Mouse (Mus musculus) CD8-positive naive resting alpha-beta T cell, adult 2 months (primary cell): ENCODE measurements at regions not wholly inside any gene's neighbourhood (a gene's known extent, or its start where the extent isn't known, plus 50 kb on each side); places are given as distances from the start of the nearest gene placed in this dataset.

ENCODE experiments used
- DNase-seq, 2 experiments: peaks; one replicate each; pipeline ENCODE4 v3.0.0; 2022; ENCODE audit warnings: low read depth in 2 of 2, low spot score in 2 of 2

DNA sequence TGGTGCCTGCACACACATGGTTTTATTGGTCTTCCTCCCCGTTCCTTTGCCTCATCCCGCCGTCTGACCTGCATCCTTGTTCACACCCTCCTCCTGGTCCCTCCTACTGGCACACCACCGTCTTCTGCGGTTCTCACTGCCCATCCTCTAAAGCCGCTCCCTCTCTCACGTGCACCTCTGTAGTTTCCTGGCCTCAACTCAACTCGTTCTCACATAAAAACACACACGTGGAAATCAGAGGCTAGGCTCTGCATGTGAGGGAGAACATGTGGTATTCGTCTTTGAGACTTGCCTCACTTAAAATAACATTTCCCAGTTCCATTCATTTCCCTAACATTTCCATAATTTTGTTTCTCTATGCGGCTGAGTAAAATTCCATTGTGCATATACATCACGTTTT is 69.5 kb downstream of the Aldh8a1 start:
- DNase-seq = no peak

- no peak for DNase-seq
Observed at GRCm38 (mm10) chr10:21448132-21448531, 71.0 kb downstream of the Aldh8a1 start.

DNA sequence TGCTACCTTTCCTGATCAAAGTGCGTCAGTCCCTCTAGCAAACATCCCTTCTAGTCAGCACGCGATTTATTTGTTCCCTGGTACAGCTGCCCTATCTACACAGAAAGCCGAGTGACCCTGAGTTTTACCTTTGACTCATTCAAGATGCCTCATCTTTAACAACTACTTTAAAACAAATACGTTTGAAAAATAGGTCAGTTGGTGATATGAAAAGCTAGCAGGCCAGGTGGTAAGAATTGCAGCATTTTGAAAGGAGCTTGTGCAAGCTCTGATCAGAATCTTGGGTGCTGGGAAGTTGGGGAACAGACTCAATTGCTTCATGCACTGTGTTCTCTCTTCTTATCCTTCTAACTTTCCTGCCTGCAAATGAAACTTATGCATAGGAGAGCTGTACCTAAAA is 71.9 kb downstream of the Aldh8a1 start:
- DNase-seq = no peak

GRCm38 (mm10) chr10:21452611-21453010 is 75.5 kb downstream of the Aldh8a1 start:
- no peak for DNase-seq

- no peak for DNase-seq
Observed at GRCm38 (mm10) chr10:21453527-21453926, 76.4 kb downstream of the Aldh8a1 start.

DNA sequence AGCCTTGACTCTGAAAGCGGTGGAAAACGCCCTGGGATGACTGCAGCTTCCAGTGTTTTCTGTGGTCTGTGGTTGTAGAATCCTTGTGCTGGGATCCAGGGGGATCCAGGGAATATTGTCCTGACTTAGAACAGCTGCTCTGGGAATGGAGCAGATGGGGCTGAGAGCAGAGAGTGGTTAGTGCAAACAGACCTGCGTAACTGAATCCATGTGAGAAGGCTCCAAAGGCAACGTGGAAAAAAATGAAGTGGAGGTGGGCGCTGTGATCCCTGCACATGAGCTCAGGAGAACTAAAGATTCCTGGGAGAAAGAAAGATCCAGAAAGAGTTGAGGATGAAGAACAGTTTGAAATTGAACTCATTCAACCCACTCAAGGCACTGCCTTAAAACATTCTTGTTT is 77.1 kb downstream of the Aldh8a1 start:
- no peak for DNase-seq

DNA sequence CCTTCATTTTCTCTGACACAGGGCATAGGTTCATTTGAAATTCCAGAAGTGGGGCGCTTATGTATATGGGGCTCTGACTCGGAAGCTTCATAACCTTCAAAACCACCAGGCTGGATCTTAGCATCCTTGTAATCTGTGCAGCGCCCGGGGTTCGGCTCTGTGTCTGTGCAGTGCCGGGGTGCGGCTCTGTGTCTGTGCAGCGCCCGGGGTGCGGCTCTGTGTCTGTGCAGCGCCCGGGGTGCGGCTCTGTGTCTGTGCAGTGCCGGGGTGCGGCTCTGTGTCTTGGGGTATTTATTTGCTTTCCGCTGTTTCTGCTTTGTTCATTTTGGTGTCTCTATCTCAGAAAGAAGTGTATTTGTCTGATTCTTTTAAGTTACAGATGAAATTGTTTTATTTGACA is 77.7 kb downstream of the Aldh8a1 start:
- DNase-seq = no peak

DNA sequence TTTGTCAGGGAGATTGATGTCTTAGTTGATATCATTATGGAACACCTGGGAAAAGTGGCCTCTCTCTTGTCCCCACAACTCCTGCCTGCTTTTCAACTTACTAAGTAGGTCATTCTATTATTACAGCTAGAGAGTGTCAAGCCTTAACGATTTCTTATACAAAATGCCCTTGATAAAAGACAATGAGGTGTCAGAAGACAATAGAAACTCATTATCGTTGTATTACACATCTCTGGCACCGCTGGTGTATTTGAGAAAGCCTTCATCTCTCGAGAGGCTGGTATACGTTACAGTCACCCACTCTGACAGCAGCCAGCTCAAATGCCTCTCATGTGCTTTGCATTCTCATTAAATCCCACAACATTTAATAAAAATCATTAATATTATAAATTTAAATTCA is 78.8 kb downstream of the Aldh8a1 start:
- no peak for DNase-seq

- DNase-seq = no peak
Observed at GRCm38 (mm10) chr10:21456359-21456758, 79.3 kb downstream of the Aldh8a1 start.

DNA sequence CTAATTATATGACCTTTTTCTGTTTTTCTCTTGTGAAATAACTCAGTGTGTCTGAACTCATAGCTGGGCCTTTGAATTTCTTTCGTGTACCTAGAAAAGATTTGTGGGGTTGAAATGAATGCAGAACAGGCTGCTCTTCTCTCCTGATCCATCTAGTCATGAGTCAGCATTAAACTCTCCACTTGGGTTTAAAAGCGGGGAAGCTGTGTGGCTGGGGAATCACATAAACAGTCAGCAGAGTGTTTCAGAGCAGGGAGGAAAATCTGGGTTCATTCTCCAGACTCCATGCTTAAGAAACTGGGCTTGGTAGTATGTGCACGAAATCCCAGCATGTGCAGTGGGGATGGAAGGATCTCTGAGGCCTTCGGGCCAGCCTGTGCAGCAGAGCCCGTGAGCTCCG is 79.9 kb downstream of the Aldh8a1 start:
- DNase-seq = no peak

DNA sequence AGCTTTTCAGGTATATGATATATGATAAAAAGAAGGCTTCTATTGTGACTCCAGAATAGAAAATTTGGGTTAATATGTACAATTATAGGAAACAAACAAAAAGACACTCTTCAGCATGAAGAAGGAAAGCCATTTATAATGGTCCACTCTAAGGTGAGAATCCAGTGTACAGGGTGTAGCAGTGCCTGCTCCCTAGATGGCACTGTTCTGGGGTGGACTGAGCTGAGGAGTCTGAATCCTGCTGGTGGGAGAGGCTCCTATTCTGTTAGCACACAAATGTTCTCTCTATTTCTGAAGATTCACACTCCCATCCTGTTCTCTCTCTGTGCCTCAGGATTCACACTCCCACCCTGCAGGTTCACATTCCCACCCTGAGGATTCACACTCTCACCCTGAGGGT is 81.5 kb downstream of the Aldh8a1 start:
- DNase-seq = no peak

DNA sequence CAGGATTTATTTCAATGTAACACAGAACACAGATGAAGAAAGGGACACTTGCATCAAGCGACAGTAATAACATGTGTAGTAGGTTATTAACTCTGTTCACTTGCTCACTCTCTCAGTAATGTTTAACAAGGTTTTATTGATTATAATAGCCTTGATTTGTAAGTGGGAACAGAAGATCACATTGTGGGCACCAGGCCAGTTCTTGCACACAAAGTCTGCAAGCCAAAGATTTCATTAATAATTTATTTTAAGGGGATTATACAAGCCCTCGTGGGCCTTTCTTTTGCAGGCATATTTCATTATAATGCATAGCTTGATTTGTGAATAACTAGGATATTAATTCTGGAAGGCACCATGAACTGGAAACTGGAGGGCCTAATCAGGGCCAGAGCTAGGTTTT is 83.0 kb downstream of the Aldh8a1 start:
- no peak for DNase-seq

- DNase-seq = no peak
Observed at GRCm38 (mm10) chr10:21462915-21463314, 85.8 kb downstream of the Aldh8a1 start.

GRCm38 (mm10) chr10:21465362-21465761 is 88.3 kb downstream of the Aldh8a1 start:
- peak; percentile 70 to 77 for DNase-seq

- no peak for DNase-seq
Observed at GRCm38 (mm10) chr10:21465806-21466377, 88.8 kb downstream of the Aldh8a1 start.

- DNase-seq = no peak
Observed at GRCm38 (mm10) chr10:21467425-21468085, 90.5 kb downstream of the Aldh8a1 start.

GRCm38 (mm10) chr10:21468421-21468820 is 91.3 kb downstream of the Aldh8a1 start:
- no peak for DNase-seq

GRCm38 (mm10) chr10:21469961-21470360 is 92.9 kb downstream of the Aldh8a1 start:
- no peak for DNase-seq

GRCm38 (mm10) chr10:21470589-21470988 is 93.5 kb downstream of the Aldh8a1 start:
- no peak for DNase-seq

DNA sequence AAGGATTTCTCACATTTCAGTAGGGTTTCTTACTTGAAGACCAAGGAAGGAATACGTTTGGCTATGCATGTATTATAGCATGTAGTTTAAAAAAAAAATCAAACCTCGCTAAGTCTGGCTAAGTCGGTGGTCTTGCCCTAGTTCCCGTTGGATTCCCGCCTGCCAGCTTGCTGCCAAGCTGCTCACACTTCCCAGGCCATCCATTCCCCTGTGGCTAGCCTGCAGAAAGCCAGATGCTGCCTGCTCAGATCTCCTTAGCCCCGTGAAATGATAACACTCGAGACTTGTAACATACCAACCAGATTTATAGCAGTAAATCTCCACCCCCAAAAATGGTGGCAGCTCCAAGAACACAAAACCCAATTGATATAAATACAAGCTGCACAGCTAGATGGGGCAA is 97.2 kb downstream of the Aldh8a1 start:
- no peak for DNase-seq

DNA sequence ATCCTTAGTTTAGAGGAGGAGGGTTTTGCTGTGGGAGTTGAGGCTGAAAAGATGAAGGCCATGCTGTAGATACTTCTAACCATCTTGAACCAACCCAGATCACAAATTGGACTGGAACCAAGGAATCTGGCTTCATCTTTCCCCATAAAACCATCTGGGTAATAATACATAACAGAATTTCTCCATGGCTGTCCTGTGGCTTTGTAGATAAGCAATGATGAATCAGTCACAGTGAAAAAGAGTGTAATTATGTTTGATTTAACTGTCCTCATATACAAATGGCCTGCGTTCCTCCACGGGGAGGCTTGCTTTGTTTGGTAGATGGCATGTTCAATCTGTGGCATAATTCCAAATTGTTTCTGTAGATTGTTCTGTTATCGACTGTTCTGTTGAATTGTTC is 100.9 kb downstream of the Aldh8a1 start:
- no peak for DNase-seq

- DNase-seq = peak; percentile 17 to 45
Observed at GRCm38 (mm10) chr10:21479403-21479802, 102.3 kb downstream of the Aldh8a1 start.

GRCm38 (mm10) chr10:21481255-21481654 is 104.2 kb downstream of the Aldh8a1 start:
- DNase-seq = no peak
